Mouse (Mus musculus) forebrain, embryonic 10.5 days (tissue): Measurements from ENCODE around the gene Cbfa2t2. TPM values are rescaled to one million over a fixed set of nuclear protein-coding genes. Genes with fewer than 3 reads are reported as not detected.

Source experiments
- DNase-seq: peaks from one replicate; pipeline ENCODE4 v3.0.0-alpha.2; 2017; ENCODE audit warnings: low spot score; ENCODE audit errors: extremely low spot score
- H3K27ac ChIP-seq: fragments of 300-500 bp; sonication (generic); 2 replicates; pipeline ENCODE4 v1.5.1; 2016; ENCODE audit warnings: mild to moderate bottlenecking
- H3K27me3 ChIP-seq: fragments of 300-500 bp; sonication (generic); 2 replicates; pipeline ENCODE4 v1.6.1; 2016; ENCODE audit warnings: mild to moderate bottlenecking; ENCODE audit not compliant: poor library complexity, severe bottlenecking
- H3K36me3 ChIP-seq: fragments of 300-500 bp; sonication (generic); replicated peaks from 2 replicates; pipeline ENCODE4 v1.6.1; 2016; ENCODE audit warnings: mild to moderate bottlenecking, moderate library complexity
- H3K4me1 ChIP-seq: fragments of 300-500 bp; sonication (generic); 2 replicates; pipeline ENCODE4 v1.6.1; 2016
- H3K4me3 ChIP-seq: fragments of 300-500 bp; sonication (generic); 2 replicates; pipeline ENCODE4 v1.5.1; 2016; ENCODE audit warnings: mild to moderate bottlenecking, moderate library complexity
- H3K9me3 ChIP-seq: fragments of 300-500 bp; sonication (generic); 2 replicates; pipeline ENCODE4 v1.6.1; 2016; ENCODE audit warnings: mild to moderate bottlenecking, moderate library complexity
- WGBS: fragments of 180-500 bp; shearing (Covaris S2); methylation state at CpG from one replicate; pipeline ENCODE4 v1.1.7; 2016; 5-methylcytosine and 5-hydroxymethylcytosine counted together
- polyA plus RNA-seq: library from polyadenylated mRNA; unstranded; fragments of >200 nt; fragmentation: Nextera tagmentation; extraction: Ambion mirVana; gene quantifications from 2 replicates; pipeline ENCODE4 v1.2.1, GENCODE M21; 2016

The Cbfa2t2 gene
- polyA plus RNA-seq, 1 experiment from 2014 or later = 59.3 TPM

DNA sequence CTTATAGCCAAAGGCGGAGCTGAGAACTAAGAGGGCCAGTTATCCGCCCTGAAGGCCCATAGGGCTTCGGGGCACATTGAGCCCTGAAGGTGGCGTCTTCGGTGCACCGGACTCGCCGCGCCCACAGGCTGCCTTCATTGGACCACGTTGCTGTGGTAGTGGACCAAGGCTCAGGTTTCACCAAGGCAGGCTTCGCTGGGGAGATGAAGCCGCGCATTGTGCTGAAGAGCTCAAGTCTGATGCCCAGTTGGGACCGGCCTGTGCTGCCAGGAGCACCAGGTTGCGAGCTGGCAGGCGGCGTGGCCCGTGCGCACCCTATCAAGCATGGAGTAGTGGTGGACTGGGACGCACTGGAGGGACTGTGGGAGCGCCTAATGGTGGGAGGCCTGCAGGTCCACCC lies 115.6 kb downstream of the Cbfa2t2 start:
- Histone ChIP-seq H3K27ac (peak overlapping the region; percentile 1; the same call in 1 of the 2 replicates), H3K36me3 (no peaks in the 10 kb centered on the region), H3K4me3 (peak overlapping the region; percentile 31), H3K27me3 (peaks cover 71% of the 10 kb centered on the region), H3K4me1 (peaks cover 50% of the 10 kb centered on the region), H3K9me3 (no peaks in the 10 kb centered on the region)
- 39% methylated on average over 21 of the region's 21 CpGs for WGBS
- DNase-seq = no peak

DNA sequence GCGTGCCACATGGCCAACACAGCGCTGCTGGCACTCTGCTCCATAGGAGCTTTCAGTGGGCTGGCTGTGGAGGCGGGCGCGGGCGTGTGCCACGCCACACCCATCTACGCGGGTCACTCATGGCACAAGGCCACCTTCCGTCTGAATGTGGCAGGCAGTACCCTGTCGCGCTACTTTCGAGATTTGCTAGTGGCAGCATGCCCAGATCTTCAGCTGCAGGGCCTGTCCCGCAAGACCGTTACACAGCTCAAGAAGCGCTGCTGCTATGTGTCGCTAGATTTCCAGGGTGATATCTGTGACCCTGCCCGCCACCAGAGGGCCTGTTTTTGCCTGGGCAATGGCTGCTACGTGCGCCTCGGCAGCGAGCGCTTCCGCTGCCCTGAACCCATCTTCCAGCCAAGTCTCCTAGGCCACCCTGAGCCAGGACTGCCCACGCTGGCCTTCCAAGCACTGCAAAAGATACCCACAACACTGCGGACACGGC lies 116.2 kb downstream of the Cbfa2t2 start:
- H3K27ac ChIP-seq = peak overlapping the region; percentile 32; the same call in 1 of the 2 replicates

DNA sequence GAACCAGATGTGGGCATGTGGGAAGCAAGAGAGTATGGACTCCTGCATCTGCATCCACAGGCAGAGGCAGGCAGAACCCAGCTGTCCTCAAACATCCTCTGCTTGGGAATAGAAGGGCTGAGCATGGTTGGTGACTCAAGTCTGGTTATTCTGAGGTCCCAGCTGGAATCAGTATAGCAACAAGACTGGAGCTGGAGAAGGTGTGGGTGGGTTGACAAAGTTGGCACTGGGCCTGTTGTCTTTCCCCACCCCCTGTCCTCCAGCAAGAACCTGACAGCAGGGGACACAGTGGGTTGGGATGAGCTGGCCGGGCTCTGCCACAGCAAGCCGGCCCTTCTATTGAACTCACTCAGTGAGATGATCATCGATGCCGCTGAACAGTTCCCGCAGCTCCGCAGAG lies 119.0 kb downstream of the Cbfa2t2 start:
- peaks cover 9% of the 10 kb centered on the region for H3K36me3 ChIP-seq
- no peak overlapping the region for H3K27ac ChIP-seq
- peaks cover 62% of the 10 kb centered on the region for H3K27me3 ChIP-seq
- H3K4me3 ChIP-seq = no peak overlapping the region
- H3K4me1 ChIP-seq = peaks cover 59% of the 10 kb centered on the region
- H3K9me3 ChIP-seq = no peaks in the 10 kb centered on the region
- WGBS = 88% methylated on average over 6 of the region's 6 CpGs
- DNase-seq = no peak

More for the DNA sequence above, 116.2 kb downstream of the Cbfa2t2 start:
- Histone ChIP-seq H3K4me3 (peak overlapping the region; percentile 31), H3K9me3 (no peaks in the 10 kb centered on the region), H3K4me1 (peaks cover 55% of the 10 kb centered on the region), H3K27me3 (peaks cover 74% of the 10 kb centered on the region), H3K36me3 (no peaks in the 10 kb centered on the region)
- WGBS = 28% methylated on average over 27 of the region's 27 CpGs
- peak; percentile 64 for DNase-seq

DNA sequence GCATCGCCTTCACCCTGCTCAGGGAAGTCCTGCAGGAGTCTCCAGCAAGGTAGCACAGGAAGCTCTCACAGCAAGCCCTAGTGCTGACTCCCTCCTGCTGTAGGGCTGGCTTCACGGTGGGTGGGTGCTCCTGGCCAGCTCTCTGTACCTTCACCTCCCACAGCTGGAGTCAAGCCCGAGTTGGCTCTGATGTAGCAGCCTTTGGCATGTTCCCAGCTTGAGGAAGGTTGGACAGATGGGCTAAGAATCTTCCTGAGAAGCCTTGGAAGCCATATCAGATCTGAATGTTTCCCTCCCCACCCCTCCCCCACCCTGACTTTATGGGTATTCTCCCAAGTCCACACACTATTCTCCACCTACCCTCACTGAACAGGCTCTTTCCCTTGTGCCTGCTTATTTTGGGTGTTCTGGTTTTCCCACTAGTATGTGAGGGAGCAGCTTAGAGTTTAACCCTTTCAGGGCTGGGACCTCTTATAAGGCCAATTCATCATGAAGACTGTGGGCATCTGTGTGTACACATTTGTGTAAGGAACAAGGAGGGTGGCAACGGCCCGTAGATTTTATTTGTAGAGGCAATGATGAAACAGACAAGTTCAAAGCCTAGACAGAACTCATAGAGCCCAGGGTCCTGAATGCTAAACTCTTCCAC lies 121.0 kb downstream of the Cbfa2t2 start:
- H3K4me3 ChIP-seq = no peak overlapping the region
- DNase-seq = no peak
- peaks cover 50% of the 10 kb centered on the region for H3K4me1 ChIP-seq
- 60% methylated on average over 5 of the region's 5 CpGs for WGBS
- no peaks in the 10 kb centered on the region for H3K9me3 ChIP-seq
- peaks cover 42% of the 10 kb centered on the region for H3K27me3 ChIP-seq
- peaks cover 30% of the 10 kb centered on the region for H3K36me3 ChIP-seq
- H3K27ac ChIP-seq = peak overlapping the region; percentile 70; the same call in 1 of the 2 replicates

DNA sequence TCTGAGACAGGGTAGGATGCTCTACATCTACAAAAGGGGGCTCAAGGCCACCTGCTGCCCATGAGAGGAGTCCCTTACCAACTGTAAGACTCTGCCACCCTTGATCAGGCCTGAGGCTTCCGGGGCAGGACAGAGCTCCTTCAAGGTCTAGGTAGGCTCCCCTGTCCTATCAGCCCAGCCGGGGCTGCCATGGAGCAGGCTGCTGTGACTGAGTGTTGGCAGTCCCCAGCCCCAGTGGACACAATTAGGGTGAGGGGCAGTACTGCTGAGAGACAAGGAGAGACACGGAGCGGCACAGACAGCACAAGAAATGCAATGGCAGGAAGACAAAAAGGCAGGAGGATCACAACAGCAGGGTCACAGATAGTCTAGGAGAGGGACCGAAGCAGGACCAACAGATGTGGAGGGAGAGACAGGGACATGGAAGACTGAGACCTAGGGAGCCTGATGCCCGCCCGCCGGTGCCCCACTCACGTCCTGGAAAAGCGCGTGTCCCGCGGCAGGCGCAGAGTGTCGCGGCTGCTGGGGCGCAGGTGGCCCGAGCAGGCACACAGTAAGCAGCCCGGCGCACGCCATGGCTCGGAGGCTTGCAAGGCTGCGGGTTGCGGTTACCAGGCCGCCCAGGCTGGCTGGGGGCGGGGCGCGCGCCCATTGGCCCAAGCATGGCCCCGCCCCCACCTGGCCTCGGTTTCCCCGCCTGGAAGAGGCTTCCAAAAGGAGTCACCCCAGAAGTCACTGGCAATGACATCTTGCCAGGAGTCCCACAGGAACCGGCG lies 122.2 kb downstream of the Cbfa2t2 start, which contains the start of gene Necab3:
TSS of gene Necab3 (minus strand) at position 627 of the 776 bp plus-strand sequence.
- H3K4me3 ChIP-seq = peak within 1 kb of the TSS; percentile 47
- peaks cover 41% of the 10 kb centered on the region for H3K36me3 ChIP-seq
- H3K9me3 ChIP-seq = no peaks in the 10 kb centered on the region
- peak within 1 kb of the TSS; percentile 70 for H3K27ac ChIP-seq
- 3% methylated on average over 34 of the region's 34 CpGs for WGBS
- peaks cover 30% of the 10 kb centered on the region for H3K27me3 ChIP-seq
- DNase-seq = peak; percentile 54
- H3K4me1 ChIP-seq = peaks cover 42% of the 10 kb centered on the region

DNA sequence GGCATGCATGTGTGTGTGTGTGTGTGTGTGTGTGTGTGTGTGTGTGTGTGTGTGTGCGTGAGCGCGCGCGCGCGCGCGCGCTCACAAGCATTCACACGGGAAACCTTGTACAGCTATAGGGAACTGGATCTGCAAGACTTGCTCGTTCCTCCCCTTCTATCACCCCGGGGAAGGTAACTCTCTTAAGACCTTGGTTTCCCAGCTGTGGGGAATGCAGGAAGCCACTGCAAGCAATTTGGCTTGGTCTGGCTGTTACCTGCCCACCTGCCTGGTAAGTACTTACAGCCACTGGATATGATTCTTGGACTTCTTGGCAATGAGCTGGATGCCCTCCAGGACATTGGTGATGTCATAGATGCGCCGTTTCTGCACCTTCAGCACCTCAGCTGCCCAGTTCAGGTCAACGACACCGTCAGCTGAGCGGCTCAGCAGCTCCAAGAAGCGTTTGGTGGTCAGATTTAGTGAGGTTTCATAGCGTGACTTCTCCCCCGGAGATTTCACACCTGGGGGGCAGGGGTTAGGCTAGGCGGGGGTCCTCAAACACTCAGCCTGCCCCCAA lies 127.4 kb downstream of the Cbfa2t2 start:
- peaks cover 75% of the 10 kb centered on the region for H3K36me3 ChIP-seq
- no peak overlapping the region for H3K4me3 ChIP-seq
- H3K4me1 ChIP-seq = peaks cover 49% of the 10 kb centered on the region
- H3K27me3 ChIP-seq = no peaks in the 10 kb centered on the region
- H3K9me3 ChIP-seq = no peaks in the 10 kb centered on the region
- DNase-seq = no peak
- H3K27ac ChIP-seq = no peak overlapping the region
- WGBS = 95% methylated on average over 22 of the region's 22 CpGs

DNA sequence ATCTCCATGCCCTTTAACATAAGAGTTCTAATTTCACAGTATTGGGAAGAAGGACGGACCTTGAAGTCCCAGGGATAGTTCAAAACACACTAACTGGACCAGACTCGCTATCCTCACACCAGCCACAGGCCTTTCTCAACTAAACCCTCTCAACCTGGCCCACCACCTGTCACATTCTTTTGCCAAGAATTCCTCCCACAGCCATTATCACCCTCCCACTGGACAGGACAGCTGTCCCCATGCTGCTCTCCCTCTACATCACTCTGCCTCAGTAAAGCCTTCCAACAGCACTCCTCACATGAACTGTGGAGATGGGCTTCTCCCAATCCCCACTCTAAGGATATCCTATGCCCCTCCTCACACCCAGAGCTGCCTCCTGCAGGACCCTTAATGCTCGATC lies 129.3 kb downstream of the Cbfa2t2 start:
- Histone ChIP-seq H3K27me3 (0 out of 2 replicates have a peak, but pooled peaks cover 2% of the 10 kb centered on the region), H3K27ac (peak overlapping the region; percentile 44; the same call in 1 of the 2 replicates), H3K9me3 (no peaks in the 10 kb centered on the region), H3K36me3 (peaks cover 62% of the 10 kb centered on the region), H3K4me1 (peaks cover 53% of the 10 kb centered on the region), H3K4me3 (no peak overlapping the region)
- DNase-seq = no peak
- WGBS = 89% methylated on average over 3 of the region's 3 CpGs

DNA sequence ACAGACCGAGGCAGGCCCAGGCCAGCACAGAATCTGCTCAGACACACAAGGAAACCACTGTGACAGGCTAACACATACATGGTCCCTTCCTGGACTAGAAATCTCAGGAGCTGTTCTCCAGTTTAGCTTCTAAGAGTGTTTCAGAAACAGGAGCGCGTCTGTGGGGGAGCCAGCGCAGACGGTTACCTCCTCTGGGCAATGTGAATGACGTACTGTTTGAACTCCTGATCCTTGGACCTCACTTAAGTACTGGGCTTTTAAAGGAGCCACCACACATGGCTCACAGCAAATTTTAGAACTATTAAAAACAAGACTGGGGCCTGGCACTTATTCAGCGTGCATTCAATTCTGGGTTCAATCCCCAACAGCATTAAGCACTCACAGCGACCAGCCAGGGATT lies 130.4 kb downstream of the Cbfa2t2 start:
- Histone ChIP-seq H3K36me3 (peaks cover 52% of the 10 kb centered on the region), H3K27me3 (peaks cover 6% of the 10 kb centered on the region; the same call in 1 of the 2 replicates), H3K9me3 (no peaks in the 10 kb centered on the region), H3K4me1 (peaks cover 61% of the 10 kb centered on the region), H3K27ac (peak overlapping the region; percentile 44; the same call in 1 of the 2 replicates), H3K4me3 (peak overlapping the region; percentile 1; the same call in 1 of the 2 replicates)
- 68% methylated on average over 8 of the region's 8 CpGs for WGBS
- DNase-seq = no peak

DNA sequence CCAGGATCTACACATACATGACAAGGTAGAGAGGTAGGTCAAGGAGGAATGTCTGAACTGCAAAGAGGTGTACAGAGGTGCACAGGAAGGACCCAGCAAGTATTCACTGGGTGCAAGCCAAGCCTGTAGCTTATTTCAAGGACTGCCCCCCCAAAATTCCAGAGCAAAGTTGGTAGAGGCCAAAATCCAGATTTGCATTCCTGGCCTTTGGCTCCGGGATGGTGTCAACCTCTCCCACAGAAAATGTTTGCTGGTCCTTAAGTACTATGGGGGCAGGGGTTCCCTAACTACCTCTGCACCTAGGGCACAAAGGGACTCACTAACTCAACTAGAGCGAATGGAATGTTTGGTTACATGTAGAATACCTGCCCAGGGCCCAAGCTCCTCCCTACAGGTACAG lies 131.5 kb downstream of the Cbfa2t2 start:
- peaks cover 61% of the 10 kb centered on the region for H3K4me1 ChIP-seq
- whole genome bisulfite sequencing = 83% methylated on average over 2 of the region's 2 CpGs
- DNase-seq = no peak

DNA sequence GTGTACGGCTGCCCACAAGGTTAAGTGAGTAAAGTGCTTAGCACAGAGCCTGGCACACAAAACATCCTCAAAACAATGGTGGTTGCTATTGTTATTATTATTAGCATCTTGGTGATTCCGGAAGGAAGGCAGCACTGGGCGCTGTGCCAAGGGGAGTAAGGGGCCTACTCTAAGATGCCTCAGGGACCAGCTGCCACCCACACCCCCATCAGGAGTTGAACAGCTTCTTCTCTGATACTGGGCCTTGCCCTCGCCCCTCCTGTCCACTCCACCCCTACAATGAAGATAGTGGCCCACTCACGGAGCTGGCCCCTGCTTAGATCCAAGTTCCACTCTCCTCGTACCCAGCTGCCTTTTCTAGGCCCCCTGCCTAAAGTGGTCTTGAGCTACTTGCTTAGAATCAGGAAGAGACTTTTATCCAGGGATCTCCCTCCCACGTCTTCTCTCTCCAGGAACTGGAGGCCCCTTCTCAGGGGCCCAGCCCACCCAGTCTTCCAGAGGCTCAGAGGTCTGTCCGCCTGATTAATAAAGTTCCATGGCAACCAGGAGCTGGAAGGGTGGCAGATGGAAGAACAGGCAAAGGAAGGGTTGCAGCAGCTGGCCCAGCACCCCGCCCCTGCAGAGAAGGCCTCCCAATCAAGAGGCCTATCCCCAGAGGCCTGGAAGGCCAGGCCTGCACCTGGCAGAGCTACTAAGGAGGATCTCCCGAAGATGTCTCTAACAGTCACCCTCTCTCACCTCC lies 132.2 kb downstream of the Cbfa2t2 start:
- H3K27me3 ChIP-seq = peaks cover 10% of the 10 kb centered on the region; the same call in 1 of the 2 replicates
- peak overlapping the region; percentile 88 for H3K4me3 ChIP-seq
- peak overlapping the region; percentile 98 for H3K27ac ChIP-seq
- 25% methylated on average over 10 of the region's 10 CpGs for WGBS
- peak; percentile 51 for DNase-seq
- H3K9me3 ChIP-seq = no peaks in the 10 kb centered on the region
- H3K36me3 ChIP-seq = peaks cover 33% of the 10 kb centered on the region
- H3K4me1 ChIP-seq = peaks cover 61% of the 10 kb centered on the region

More for the DNA sequence above, 131.5 kb downstream of the Cbfa2t2 start:
- no peaks in the 10 kb centered on the region for H3K9me3 ChIP-seq
- peak overlapping the region; percentile 98 for H3K27ac ChIP-seq
- peaks cover 10% of the 10 kb centered on the region; the same call in 1 of the 2 replicates for H3K27me3 ChIP-seq
- H3K36me3 ChIP-seq = peaks cover 40% of the 10 kb centered on the region
- peak overlapping the region; percentile 88 for H3K4me3 ChIP-seq

DNA sequence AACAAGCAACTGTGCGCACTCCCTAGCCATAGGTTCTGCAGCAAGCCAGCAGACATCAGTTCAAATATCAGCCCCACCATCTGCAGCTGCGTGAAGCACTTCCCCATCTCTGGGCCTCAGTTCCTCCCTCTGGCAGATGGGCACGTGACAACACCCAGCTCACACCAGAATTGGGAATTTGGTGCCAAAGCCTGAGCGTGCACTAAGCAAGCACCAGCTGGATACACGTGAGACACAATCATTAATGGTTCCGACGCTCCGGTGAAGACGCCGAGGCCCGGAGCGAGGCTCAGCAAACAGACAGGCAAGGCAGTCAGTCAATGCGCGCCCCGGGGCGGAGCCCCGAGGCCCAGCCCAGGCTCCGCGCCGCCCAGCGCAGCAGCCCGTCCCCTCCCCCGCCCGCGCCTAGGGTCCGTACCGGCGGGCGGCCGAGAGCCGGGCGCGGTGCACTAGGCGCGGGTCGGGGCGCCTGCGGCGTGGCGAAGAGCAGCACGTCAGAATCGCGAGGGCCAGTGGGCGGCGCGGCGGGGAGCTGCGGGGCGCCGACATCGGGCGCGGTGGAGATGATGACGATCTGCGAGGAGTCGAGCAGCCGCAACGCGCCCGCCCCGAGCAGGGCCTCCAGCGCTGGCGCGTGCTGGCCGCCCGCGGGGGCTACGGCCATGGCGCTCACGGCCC lies 132.9 kb downstream of the Cbfa2t2 start:
- Histone ChIP-seq H3K27ac (peak overlapping the region; percentile 98), H3K4me3 (peak overlapping the region; percentile 88), H3K27me3 (peaks cover 10% of the 10 kb centered on the region; the same call in 1 of the 2 replicates), H3K9me3 (no peaks in the 10 kb centered on the region), H3K36me3 (peaks cover 26% of the 10 kb centered on the region), H3K4me1 (peaks cover 61% of the 10 kb centered on the region)
- under 1% methylated on average over 65 of the region's 70 CpGs for WGBS
- DNase-seq = peak; percentile 64
